Mouse (Mus musculus): ENCODE measurements around the gene Tle6. TPM values are rescaled to one million over a fixed set of nuclear protein-coding genes. Genes with fewer than 3 reads are reported as not detected.

Tle6 gene
- total RNA-seq, 2 experiments from 2014 or later, result 12.8 to 20.2 TPM

DNA sequence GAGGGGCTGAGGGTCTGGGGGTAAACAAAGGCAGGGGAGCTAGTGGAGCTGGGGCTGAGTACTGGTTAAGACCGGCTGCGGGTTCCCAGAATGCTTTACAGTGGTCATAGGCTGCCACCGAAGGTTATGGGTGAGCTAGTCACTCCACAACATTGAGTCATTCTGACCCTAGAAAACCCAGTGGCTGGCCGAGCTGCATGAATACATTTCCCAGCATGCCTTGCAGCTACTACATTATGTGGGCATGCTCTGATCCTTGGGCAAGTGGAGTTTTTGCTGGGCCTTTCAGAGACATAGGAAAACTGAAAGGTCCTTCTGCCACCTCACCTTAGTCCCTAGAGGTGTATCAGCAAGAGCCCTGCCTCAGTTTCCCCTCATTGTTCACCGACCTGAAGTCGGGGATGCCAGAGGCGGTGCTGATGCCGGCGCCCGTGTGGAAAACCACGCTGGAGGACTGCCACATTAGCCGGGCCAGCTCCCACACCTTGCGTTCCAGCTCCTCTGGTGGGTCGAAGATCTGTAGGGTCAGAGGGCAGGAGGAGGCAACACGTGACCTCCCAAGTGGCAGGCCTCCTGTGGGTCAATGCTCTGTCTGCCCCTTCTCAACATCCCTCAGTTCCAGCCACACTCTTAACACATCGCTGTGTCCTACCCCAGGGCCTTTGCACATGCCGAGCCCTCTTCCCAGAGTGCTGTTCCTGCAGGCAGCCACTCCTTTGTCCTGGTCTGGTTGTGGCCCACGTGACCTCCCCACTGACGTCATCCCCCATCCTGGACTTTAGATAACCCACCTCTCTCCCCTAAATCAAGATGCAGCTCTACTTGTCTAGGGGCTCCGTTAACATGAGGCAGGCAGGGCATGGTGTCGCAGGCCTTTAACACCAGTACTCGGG is 25.5 kb upstream of the Tle6 start:
- no peak for DNase-seq (ENCODE audit: low spot score in 2 of 2)

- DNase-seq (ENCODE audit: low spot score in 2 of 2), result no peak
Measured at GRCm38 (mm10) chr10:81623441-81623840, 22.6 kb upstream of the Tle6 start.

GRCm38 (mm10) chr10:81620786-81621185 is 19.9 kb upstream of the Tle6 start:
- no peak for DNase-seq (ENCODE audit: low spot score in 2 of 2)

GRCm38 (mm10) chr10:81619976-81620375 is 19.1 kb upstream of the Tle6 start:
- no peak for DNase-seq (ENCODE audit: low spot score in 2 of 2)

DNA sequence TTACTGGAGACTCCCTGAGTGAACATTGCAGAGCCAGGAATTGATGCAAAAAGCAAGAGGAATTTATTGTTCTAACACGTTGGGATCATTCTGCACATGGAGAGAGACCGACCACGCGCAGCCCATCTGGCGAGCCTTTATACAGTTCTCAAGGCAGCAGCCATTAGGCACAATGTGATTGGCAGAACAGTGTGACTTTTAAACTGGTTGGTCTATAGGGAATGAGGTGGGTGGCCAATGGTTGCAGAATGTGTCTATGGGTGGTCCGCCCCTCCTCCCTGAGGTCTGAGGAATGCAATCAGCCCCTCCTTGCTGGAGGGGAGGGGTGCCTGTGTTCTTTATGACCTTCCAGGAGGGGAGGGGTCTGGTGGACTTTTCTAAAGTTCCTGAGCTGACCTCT is 14.6 kb upstream of the Tle6 start:
- no peak for DNase-seq (ENCODE audit: low spot score in 2 of 2)

- DNase-seq (ENCODE audit: low spot score in 2 of 2), result no peak
Measured at GRCm38 (mm10) chr10:81612779-81613178, 11.9 kb upstream of the Tle6 start.

- no peak for DNase-seq (ENCODE audit: low spot score in 2 of 2)
Measured at GRCm38 (mm10) chr10:81608308-81608707, 7.4 kb upstream of the Tle6 start.

DNA sequence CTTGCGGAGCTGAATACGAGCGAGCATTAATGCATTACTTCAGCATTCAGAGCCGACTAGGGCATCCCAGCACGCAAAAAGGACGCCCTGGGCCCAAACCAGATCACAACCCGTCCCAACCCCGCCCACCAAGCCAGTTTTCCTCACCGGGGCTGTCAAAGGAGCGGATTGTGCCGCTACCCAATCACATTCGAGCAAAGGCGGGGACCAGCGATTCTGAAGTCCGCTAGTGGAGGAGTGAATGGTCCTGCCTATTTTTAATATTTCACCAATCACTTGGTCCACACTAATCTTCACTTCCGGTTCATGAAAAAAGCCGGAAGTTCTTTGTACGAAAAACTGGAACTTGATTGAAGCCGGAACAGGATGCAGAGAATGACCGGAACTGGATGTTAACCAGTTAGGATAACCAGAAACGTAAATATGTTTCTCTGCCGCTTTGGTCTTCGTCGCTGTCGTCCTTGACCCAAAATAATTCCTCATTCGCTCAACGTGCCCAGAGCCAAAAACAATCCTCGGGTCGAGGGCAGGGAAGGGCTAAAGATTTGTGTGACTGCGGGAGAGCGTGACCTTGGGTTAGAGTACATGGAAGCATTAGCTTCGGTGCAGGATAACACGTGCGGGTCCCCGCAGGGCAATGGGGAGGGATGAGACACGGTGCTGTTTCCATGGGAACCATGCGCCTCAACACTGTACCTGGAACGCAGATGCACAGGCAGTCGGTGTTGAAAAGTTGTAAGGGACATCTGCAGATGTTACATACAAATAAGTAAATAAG is 5.3 kb upstream of the Tle6 start, which contains the start of gene BC025920:
Gene BC025920, plus strand, starts transcription at position 297 of the 778 bp plus-strand sequence.
- peak; percentile 69 to 88 for DNase-seq (ENCODE audit: low spot score in 2 of 2)

- no peak for DNase-seq (ENCODE audit: low spot score in 2 of 2)
Measured at GRCm38 (mm10) chr10:81605666-81605973, 4.7 kb upstream of the Tle6 start.

- peak; percentile 63 to 75 for DNase-seq (ENCODE audit: low spot score in 2 of 2)
Measured at GRCm38 (mm10) chr10:81604968-81605665, 4.2 kb upstream of the Tle6 start.

DNA sequence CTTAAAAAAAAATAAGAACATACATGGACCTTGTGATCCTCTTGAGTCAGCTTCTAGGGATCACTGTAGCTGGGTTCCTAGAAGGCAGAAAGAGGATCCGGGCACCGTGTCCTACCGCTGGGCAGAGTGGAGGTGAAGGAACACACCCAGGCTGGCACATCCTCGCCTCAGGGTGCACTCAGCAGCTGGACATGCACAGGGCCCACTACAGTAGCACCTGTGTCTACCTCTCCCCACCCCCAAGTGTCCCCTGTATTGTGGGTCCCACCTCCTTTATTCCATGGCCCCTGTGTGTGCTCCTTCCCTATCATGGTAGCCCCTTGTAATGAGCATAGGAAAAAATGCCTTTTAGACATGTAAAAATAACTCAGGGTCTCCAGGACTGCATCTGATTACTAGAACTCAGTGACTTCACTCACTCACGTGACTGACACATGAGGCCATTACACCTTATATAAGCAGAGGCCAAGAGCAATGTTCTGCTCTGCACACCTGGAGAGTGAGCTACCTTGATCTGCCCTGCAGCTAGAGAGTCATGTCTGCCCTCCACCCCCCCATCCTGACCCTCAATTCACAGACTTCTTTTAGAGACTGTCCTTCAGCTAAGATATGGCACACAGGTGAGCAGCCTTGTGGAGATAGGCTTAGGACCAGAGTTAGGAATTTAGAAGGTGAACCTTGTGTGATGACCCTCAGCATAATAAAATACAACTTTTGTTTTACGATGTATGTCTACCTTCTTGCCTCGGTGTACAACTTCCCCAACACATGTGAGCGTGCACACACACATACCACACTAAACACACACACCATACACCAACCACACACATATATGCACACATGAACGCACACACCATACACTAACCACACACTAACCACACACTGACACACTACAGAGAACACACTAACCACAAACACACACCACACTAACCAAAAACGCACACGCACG is 3.4 kb upstream of the Tle6 start:
- DNase-seq (ENCODE audit: low spot score in 2 of 2), result no peak

DNA sequence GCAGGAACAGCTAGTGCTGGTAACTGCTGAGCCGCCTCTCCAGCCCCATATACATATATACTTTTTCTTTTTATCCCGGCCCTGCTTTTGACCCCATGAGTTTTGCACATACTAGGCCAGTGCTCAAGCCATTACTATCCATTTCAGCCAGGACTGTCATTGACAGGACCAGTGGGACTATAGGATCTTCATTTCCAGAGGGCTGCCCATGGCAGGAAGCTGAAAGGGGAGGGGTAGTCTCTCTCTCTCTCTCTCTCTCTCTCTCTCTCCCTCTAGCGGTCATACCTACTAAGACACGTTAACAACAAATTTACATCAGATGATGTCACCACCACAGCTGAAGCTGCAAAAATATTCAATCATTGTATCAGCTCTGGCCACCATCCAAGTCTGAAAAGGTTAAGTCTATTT is 1.9 kb upstream of the Tle6 start:
- DNase-seq (ENCODE audit: low spot score in 2 of 2), result no peak

- no peak for DNase-seq (ENCODE audit: low spot score in 2 of 2)
Measured at GRCm38 (mm10) chr10:81601396-81601905, 578 bp upstream of the Tle6 start.

GRCm38 (mm10) chr10:81600096-81600495 is 777 bp downstream of the Tle6 start:
- DNase-seq (ENCODE audit: low spot score in 2 of 2), result no peak

DNA sequence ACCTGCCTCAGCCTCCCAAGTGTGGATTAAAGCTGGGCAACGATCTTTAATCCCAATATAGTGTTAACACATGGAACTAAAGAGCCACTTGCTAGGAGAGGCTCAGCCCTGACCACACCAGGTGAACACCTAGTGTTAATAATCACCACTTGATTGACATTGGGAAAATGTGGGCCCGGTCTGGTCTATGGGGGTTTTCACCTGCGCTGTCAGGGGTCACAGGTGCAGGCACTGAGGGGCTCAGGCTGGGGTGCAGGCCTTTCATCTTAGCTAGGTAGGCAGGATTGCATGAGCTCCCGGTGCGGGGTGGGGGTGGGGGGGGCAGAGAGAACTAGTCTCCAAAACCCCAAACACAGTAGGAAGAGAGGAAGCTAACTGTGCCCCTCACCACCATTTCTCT is 1.2 kb downstream of the Tle6 start:
- no peak for DNase-seq (ENCODE audit: low spot score in 2 of 2)

DNA sequence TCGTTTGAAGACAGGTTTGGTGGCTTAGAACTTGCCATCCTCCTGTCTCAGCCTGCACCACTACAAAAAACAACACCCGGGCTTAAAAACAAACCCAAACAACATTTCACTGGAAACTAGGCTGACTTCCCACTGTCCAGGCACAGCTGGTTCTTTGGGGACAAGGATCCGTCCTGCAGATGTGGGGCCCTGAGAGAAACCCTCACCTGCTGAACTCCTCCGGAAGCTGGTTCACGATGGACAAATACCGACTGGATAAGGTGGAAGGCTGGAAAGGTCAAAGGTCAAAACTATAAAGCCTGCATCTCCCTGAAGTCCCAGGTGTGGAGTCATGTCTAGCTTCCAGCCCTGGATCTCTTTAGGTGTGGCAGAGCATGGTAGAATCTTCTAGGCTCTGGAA is 2.0 kb downstream of the Tle6 start:
- no peak for DNase-seq (ENCODE audit: low spot score in 2 of 2)

- DNase-seq (ENCODE audit: low spot score in 2 of 2), result no peak
Measured at GRCm38 (mm10) chr10:81598342-81598741, 2.5 kb downstream of the Tle6 start.

DNA sequence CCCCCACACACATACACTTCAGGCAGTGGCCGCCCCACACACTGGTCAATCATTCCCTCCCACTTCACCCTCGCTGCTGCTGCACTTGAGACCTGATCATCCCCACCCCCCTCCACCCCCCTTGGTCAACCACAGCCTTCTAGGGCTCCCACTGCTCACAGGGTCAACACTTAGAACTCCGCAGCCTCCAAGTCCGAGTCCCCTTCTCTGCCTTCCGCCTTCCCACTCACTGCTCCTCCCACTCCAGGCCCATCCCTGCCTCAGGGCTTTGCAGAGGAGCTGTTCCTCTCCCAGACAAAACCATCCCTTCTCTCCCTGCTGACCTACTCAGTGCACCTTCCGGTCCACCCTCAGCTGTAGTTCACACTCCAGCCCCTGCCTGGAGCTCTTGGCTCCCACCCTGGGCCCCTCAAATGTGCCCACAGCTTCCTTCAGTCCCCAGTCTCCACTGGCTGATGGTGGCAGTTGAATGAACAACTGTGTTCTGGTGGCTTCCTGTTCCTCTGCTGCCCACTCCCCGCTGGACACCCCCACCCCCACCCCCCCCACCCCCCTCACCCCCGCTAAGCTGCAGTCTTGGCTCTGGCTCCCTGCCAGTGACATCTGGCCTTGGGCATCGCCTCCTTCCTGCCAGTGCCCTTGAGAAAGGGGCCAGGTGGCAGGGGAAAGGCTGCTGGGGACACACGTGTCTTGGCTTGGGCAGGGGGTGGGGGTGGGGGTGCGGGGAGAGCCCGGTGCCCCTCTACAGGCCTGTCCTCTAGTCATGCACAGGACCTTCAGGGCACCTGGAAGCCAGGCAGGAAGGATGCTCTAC is 3.5 kb downstream of the Tle6 start:
- DNase-seq (ENCODE audit: low spot score in 2 of 2), result no peak

DNA sequence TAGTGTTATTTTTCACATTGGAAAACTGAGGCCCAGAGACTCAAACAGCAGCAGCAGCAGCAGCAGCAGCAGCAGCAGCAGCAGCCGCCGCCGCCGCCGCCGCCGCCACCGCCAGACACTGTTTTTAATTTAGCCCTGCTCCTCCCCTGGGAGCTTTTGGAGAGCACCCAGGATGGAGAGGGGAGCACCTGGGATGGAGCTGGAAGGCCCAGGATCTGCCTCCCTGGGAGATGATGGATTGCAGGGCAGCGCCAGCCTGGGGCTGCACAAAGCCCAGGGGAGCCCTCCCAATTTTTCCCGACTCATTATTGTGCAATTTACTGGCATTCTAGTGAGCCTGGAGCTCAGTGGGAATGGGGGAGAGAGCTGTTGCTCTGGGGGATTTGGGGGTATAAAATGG is 4.3 kb downstream of the Tle6 start:
- no peak for DNase-seq (ENCODE audit: low spot score in 2 of 2)

GRCm38 (mm10) chr10:81595599-81595998 is 5.3 kb downstream of the Tle6 start:
- DNase-seq (ENCODE audit: low spot score in 2 of 2), result no peak

All from adrenal gland, postnatal 4 days (tissue).